In genomic region chr11:60391346-60391745, GRCm38 (mm10) we compare ENCODE assay signal across 21 mouse cellular contexts. TPM values are rescaled to one million over a fixed set of nuclear protein-coding genes. Genes with fewer than 3 reads are reported as not detected.
DNase-seq lines count a peak whose midpoint lies in the region; ATAC-seq lines count a peak whose summit lies in the region.
"Had no signal": no experiment of that assay in that cellular context is flagged by ENCODE, and none has a peak within 500 bp of the region (broad histone marks: within the 10 kb centered on the region; RNA-seq: fewer than 3 reads in every experiment).

No protein-coding gene starts in this region.

- ATAC-seq in frontal cortex, adult (ENCODE audit: low TSS enrichment), result peak; percentile 38; the same call in 1 of the 2 replicates
- ATAC-seq: activated CD4-positive, CD25-positive, alpha-beta regulatory T cell, adult 4 months; CD4-positive, CD25-positive, alpha-beta regulatory T cell, adult 4 months; forebrain, embryonic 14.5 days; forebrain, embryonic 16.5 days; Patski had no signal

- DNase-seq in frontal cortex, postnatal 10 days (ENCODE audit: low spot score in 2 of 2), result no peak
- DNase-seq in brain, adult 2 months (ENCODE audit: low read depth, low spot score), result peak; percentile 37
- DNase-seq in gonadal fat pad, adult 2 months (ENCODE audit: low read depth), result peak; percentile 81
- DNase-seq in embryo, embryonic 9.5 days (ENCODE audit: extremely low spot score), result no peak
- DNase-seq: adrenal gland, adult 8-10 months; adrenal gland, postnatal 14 days; adrenal gland, postnatal 36 days; B cell, adult 2 months; cerebellum, adult 11 months; cerebellum, adult 18-20 months; cerebellum, adult 8-10 months; cerebellum, adult 9-11 months; cerebellum, postnatal 14 days; cerebellum, postnatal 36 days; embryo, embryonic 11 days had no signal

RNA-seq across cellular contexts. Expression of gene Gid4, which starts 25.6 kb away (rescaled TPM):
- 26.0 and 30.3 TPM in 2 replicates for polyA plus RNA-seq in gonadal fat pad, adult 2 months (2012; rRNA removed)

RNA-seq across cellular contexts. Expression of gene Atpaf2, which starts 26.9 kb away (rescaled TPM):
- 47.3 and 58.7 TPM in 2 replicates for polyA plus RNA-seq in gonadal fat pad, adult 2 months (2012; rRNA removed)

RNA-seq across cellular contexts. Expression of gene Drc3, which starts 38.2 kb away (rescaled TPM):
- polyA plus RNA-seq in gonadal fat pad, adult 2 months (2012; rRNA removed), result 4.5 and 5.0 TPM in 2 replicates

RNA-seq across cellular contexts. Expression of gene Tom1l2, which starts 38.6 kb away (rescaled TPM):
- polyA plus RNA-seq in gonadal fat pad, adult 2 months (2012; rRNA removed), result 75.5 and 78.9 TPM in 2 replicates

Comparison
In these comparisons a context has a peak if more than half of its experiments do, and no peak if none do; other contexts are left out.
1. DNase-seq: peak in brain, adult 2 months (single experiment) and gonadal fat pad, adult 2 months (single experiment); none in frontal cortex, postnatal 10 days (0 of 2) and embryo, embryonic 9.5 days (single experiment).